Mouse (Mus musculus) intestine, embryonic 14.5 days (tissue): ENCODE data around the gene Ilf2. TPM values are rescaled to one million over a fixed set of nuclear protein-coding genes. Genes with fewer than 3 reads are reported as not detected.

Source experiments
- ATAC-seq: fragments of 200-750 bp; cut with Nextera tagmentation; replicated peaks from 2 replicates; pipeline ENCODE4 v1.8.0; 2017; ENCODE audit warnings: low read depth, moderate number of reproducible peaks, moderate TSS enrichment, moderate library complexity; ENCODE audit not compliant: low FRiP score, low TSS enrichment
- DNase-seq: peaks from one replicate; pipeline ENCODE4 v3.0.0-alpha.2; 2018; ENCODE audit warnings: low spot score
- H3K27ac ChIP-seq: fragments of 300-500 bp; sonication (generic); 2 replicates; pipeline ENCODE4 v1.5.1; 2014; ENCODE audit warnings: low read depth, mild to moderate bottlenecking, control low read depth
- H3K27me3 ChIP-seq: fragments of 300-500 bp; sonication (generic); replicated peaks from 2 replicates; pipeline ENCODE4 v1.6.1; 2014; ENCODE audit warnings: low read length, control low read depth; ENCODE audit not compliant: control insufficient read depth, insufficient read depth
- H3K36me3 ChIP-seq: fragments of 300-500 bp; sonication (generic); 2 replicates; pipeline ENCODE4 v1.6.1; 2014; ENCODE audit warnings: low read length, control low read depth; ENCODE audit not compliant: control insufficient read depth, insufficient read depth
- H3K4me1 ChIP-seq: fragments of 300-500 bp; sonication (generic); replicated peaks from 2 replicates; pipeline ENCODE4 v1.6.1; 2014; ENCODE audit warnings: low read length, control low read depth, mixed read lengths; ENCODE audit not compliant: control insufficient read depth, insufficient read depth
- H3K4me2 ChIP-seq: fragments of 300-500 bp; sonication (generic); 2 replicates; pipeline ENCODE4 v1.6.1; 2014; ENCODE audit warnings: low read length
- H3K4me3 ChIP-seq: fragments of 300-500 bp; sonication (generic); 2 replicates; pipeline ENCODE4 v1.5.1; 2014; ENCODE audit warnings: low read depth, low read length, control low read depth, mixed read lengths
- H3K9ac ChIP-seq: fragments of 300-500 bp; sonication (generic); 2 replicates; pipeline ENCODE4 v1.6.1; 2014; ENCODE audit warnings: mild to moderate bottlenecking, low read length
- H3K9me3 ChIP-seq: fragments of 300-500 bp; sonication (generic); 2 replicates; pipeline ENCODE4 v1.6.1; 2016; ENCODE audit warnings: low read length, control low read depth; ENCODE audit not compliant: control insufficient read depth
- WGBS: fragments of 180-500 bp; shearing (Covaris S2); extraction: QIAGEN DNeasy Blood & Tissue Kit; methylation state at CpG from one replicate; pipeline ENCODE4 v1.1.7; 2014; 5-methylcytosine and 5-hydroxymethylcytosine counted together
- polyA plus RNA-seq: library from polyadenylated mRNA; unstranded; fragments of >200 nt; fragmentation: Nextera tagmentation; extraction: Ambion mirVana; gene quantifications from 2 replicates; pipeline ENCODE4 v1.2.1, GENCODE M21; 2014

Ilf2 gene
- polyA plus RNA-seq, 1 experiment from 2014 or later = 188 TPM

- H3K9me3 ChIP-seq = no peaks in the 10 kb centered on the region
- DNase-seq (no peak), ATAC-seq (no peak)
- H3K27me3 ChIP-seq = no peaks in the 10 kb centered on the region
- no peak overlapping the region for H3K9ac ChIP-seq
- no peak overlapping the region for H3K27ac ChIP-seq
- no peak overlapping the region for H3K4me3 ChIP-seq
- H3K4me1 ChIP-seq = peaks cover 4% of the 10 kb centered on the region; the same call in 1 of the 2 replicates
- WGBS = 49% methylated on average over 2 of the region's 2 CpGs
- no peak overlapping the region for H3K4me2 ChIP-seq
- peaks cover 38% of the 10 kb centered on the region for H3K36me3 ChIP-seq
Measured at GRCm38 (mm10) chr3:90491350-90491749, 15.4 kb downstream of the Ilf2 start.

- no peak overlapping the region for H3K9ac ChIP-seq
- H3K27ac ChIP-seq = no peak overlapping the region
- ATAC-seq = no peak
- 57% methylated on average over 4 of the region's 4 CpGs for WGBS
- H3K27me3 ChIP-seq = no peaks in the 10 kb centered on the region
- DNase-seq = no peak
- H3K4me1 ChIP-seq = peaks cover 4% of the 10 kb centered on the region; the same call in 1 of the 2 replicates
- no peak overlapping the region for H3K4me2 ChIP-seq
- H3K4me3 ChIP-seq = no peak overlapping the region
- H3K9me3 ChIP-seq = no peaks in the 10 kb centered on the region
- peaks cover 38% of the 10 kb centered on the region for H3K36me3 ChIP-seq
Measured at GRCm38 (mm10) chr3:90493831-90494540, 18.1 kb downstream of the Ilf2 start.

- H3K36me3 ChIP-seq = peaks cover 53% of the 10 kb centered on the region
- H3K4me3 ChIP-seq = no peak overlapping the region
Measured at GRCm38 (mm10) chr3:90495850-90496525, 20.1 kb downstream of the Ilf2 start.

GRCm38 (mm10) chr3:90497597-90497996 lies 21.7 kb downstream of the Ilf2 start:
- Histone ChIP-seq H3K9ac (no peak overlapping the region), H3K4me3 (no peak overlapping the region), H3K9me3 (no peaks in the 10 kb centered on the region), H3K4me1 (no peaks in the 10 kb centered on the region), H3K4me2 (no peak overlapping the region), H3K36me3 (peaks cover 69% of the 10 kb centered on the region), H3K27me3 (no peaks in the 10 kb centered on the region), H3K27ac (no peak overlapping the region)
- ATAC-seq (no peak), DNase-seq (no peak)

More at GRCm38 (mm10) chr3:90495850-90496525, 20.1 kb downstream of the Ilf2 start:
- Histone ChIP-seq H3K9ac (no peak overlapping the region), H3K9me3 (no peaks in the 10 kb centered on the region), H3K4me2 (no peak overlapping the region), H3K4me1 (no peaks in the 10 kb centered on the region), H3K27ac (no peak overlapping the region), H3K27me3 (no peaks in the 10 kb centered on the region)
- no peak for ATAC-seq
- no peak for DNase-seq
- WGBS = 88% methylated on average over 7 of the region's 7 CpGs

- no peak overlapping the region for H3K4me3 ChIP-seq
- H3K9me3 ChIP-seq = no peaks in the 10 kb centered on the region
- H3K36me3 ChIP-seq = peaks cover 91% of the 10 kb centered on the region
- H3K4me2 ChIP-seq = no peak overlapping the region
- no peak overlapping the region for H3K9ac ChIP-seq
- H3K4me1 ChIP-seq = peaks cover 12% of the 10 kb centered on the region
- no peak for ATAC-seq
- WGBS = 72% methylated on average over 4 of the region's 4 CpGs
- DNase-seq = no peak
- no peaks in the 10 kb centered on the region for H3K27me3 ChIP-seq
- no peak overlapping the region for H3K27ac ChIP-seq
Measured at GRCm38 (mm10) chr3:90503444-90503843, 27.5 kb downstream of the Ilf2 start.

GRCm38 (mm10) chr3:90505216-90505615 lies 29.3 kb downstream of the Ilf2 start:
- H3K4me3 ChIP-seq = no peak overlapping the region
- no peak overlapping the region for H3K27ac ChIP-seq
- DNase-seq = no peak
- H3K27me3 ChIP-seq = no peaks in the 10 kb centered on the region
- H3K36me3 ChIP-seq = peaks cover 75% of the 10 kb centered on the region
- H3K4me1 ChIP-seq = peaks cover 12% of the 10 kb centered on the region
- no peaks in the 10 kb centered on the region for H3K9me3 ChIP-seq
- no peak for ATAC-seq
- no peak overlapping the region for H3K4me2 ChIP-seq
- 90% methylated on average over 5 of the region's 5 CpGs for WGBS
- no peak overlapping the region for H3K9ac ChIP-seq

DNA sequence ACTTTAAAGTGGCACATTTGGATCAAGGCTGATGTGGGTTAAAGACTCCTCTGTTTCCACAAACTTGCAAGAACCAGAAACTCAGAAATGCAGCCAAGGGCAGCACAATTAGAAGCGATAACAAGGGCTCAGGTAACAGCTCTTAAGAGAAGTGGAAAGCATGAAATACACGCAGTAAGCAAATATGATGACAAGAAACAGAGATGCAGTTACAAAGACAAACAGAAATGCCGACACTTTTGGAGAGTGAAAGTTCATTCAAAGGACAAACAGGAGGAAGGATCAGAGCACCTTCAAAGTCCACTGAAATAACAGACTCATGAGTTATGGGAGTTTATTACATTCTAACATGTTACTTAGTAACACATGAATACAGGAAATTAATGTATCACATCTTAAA lies 30.4 kb downstream of the Ilf2 start:
- H3K4me2 ChIP-seq = no peak overlapping the region
- ATAC-seq (no peak), DNase-seq (no peak)
- H3K36me3 ChIP-seq = peaks cover 66% of the 10 kb centered on the region
- no peak overlapping the region for H3K9ac ChIP-seq
- WGBS = 69% methylated on average over 3 of the region's 3 CpGs
- H3K9me3 ChIP-seq = no peaks in the 10 kb centered on the region
- peaks cover 12% of the 10 kb centered on the region for H3K4me1 ChIP-seq
- no peak overlapping the region for H3K4me3 ChIP-seq
- H3K27ac ChIP-seq = no peak overlapping the region
- H3K27me3 ChIP-seq = no peaks in the 10 kb centered on the region

DNA sequence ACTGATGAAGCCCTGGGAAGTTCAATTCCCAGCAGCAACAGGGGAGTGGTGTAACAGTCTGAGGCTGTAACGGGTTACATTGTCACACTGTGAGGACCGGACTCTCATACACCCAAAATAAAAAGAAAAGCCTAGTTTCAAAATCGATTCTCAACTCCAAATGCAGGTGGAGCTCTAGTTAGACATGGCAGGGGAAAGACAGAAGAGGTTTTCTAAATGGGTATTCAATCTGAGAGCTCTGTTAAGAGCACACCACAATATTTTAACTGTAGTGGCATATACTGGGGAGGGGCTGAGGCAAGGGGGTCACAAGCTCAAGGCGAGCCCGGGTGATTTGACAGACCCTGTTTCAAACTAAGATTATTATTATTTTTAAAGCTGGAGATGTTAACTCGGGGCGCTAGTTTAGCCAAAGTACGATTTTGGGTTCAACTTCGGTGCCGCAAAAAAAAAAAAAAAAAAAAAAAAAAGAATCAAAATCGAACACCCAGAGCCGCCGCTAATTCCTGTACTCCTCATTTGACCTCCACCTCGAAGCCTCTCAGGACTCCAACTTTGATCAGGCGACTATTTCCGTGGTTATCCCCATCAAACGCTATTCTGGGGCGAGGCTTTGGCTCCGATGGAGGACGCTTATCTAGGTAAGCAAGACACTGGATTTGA lies 32.5 kb downstream of the Ilf2 start:
- Histone ChIP-seq H3K27ac (peak overlapping the region; percentile 95; the same call in 1 of the 2 replicates), H3K27me3 (no peaks in the 10 kb centered on the region), H3K4me3 (peak overlapping the region; percentile 96), H3K9ac (peak overlapping the region; percentile 98), H3K4me2 (peak overlapping the region; percentile 60), H3K9me3 (no peaks in the 10 kb centered on the region), H3K36me3 (peaks cover 45% of the 10 kb centered on the region), H3K4me1 (peaks cover 12% of the 10 kb centered on the region)
- WGBS = 4% methylated on average over 20 of the region's 20 CpGs
- DNase-seq (no peak), ATAC-seq (no peak; the same call in 1 of the 2 replicates)
